Mouse (Mus musculus): ENCODE data around the gene Timm22.

Timm22 gene

GRCm38 (mm10) chr11:76387097-76387496 is 19.7 kb upstream of the Timm22 start:
- in situ Hi-C loops (cut with MboI; ENCODE audit: unreplicated experiment in 2 of 2), result no loop called here

- in situ Hi-C loops (cut with MboI; ENCODE audit: unreplicated experiment in 2 of 2), result no loop called here
These were observed 18.0 kb upstream of the Timm22 start for GRCm38 (mm10) chr11:76388711-76389110.

- in situ Hi-C loops (cut with MboI; ENCODE audit: unreplicated experiment in 2 of 2), result loop anchor here in 1 of 2 experiments (5.0 kb wide), 1 partner anchor 75 kb away; no protein-coding TSS in a partner anchor
These were observed 14.2 kb upstream of the Timm22 start for GRCm38 (mm10) chr11:76392532-76392931.

GRCm38 (mm10) chr11:76392996-76393395 is 13.8 kb upstream of the Timm22 start:
- in situ Hi-C loops (cut with MboI; ENCODE audit: unreplicated experiment in 2 of 2), result loop anchor here in 1 of 2 experiments (5.0 kb wide), 1 partner anchor 76 kb away; no protein-coding TSS in a partner anchor

GRCm38 (mm10) chr11:76397650-76398311 is 9.0 kb upstream of the Timm22 start:
- in situ Hi-C loops (cut with MboI; ENCODE audit: unreplicated experiment in 2 of 2), result no loop called here

GRCm38 (mm10) chr11:76398312-76398797 is 8.4 kb upstream of the Timm22 start:
- in situ Hi-C loops (cut with MboI; ENCODE audit: unreplicated experiment in 2 of 2), result no loop called here

- in situ Hi-C loops (cut with MboI; ENCODE audit: unreplicated experiment in 2 of 2), result no loop called here
These were observed 7.8 kb upstream of the Timm22 start, which contains the start of gene Nxn for GRCm38 (mm10) chr11:76398798-76399586. Gene Nxn (minus strand): TSS chr11:76399140.

- in situ Hi-C loops (cut with MboI; ENCODE audit: unreplicated experiment in 2 of 2), result loop anchor here (5.0 to 10.0 kb wide), 7 partner anchors 147 to 627 kb away; partner anchors contain the start of genes Fam57a (in 1 of the 2) and Vps53 (in 1 of the 2)
These were observed 7.0 kb upstream of the Timm22 start for GRCm38 (mm10) chr11:76399587-76400330.

- in situ Hi-C loops (cut with MboI; ENCODE audit: unreplicated experiment in 2 of 2), result loop anchor here (5.0 to 10.0 kb wide), 7 partner anchors 149 to 629 kb away; partner anchors contain the start of genes Fam57a (in 1 of the 2) and Vps53 (in 1 of the 2)
These were observed 5.4 kb upstream of the Timm22 start for GRCm38 (mm10) chr11:76401398-76401797.

- in situ Hi-C loops (cut with MboI; ENCODE audit: unreplicated experiment in 2 of 2), result loop anchor here (5.0 to 10.0 kb wide), 7 partner anchors 153 to 630 kb away; partner anchors contain the start of genes Fam57a (in 1 of the 2) and Vps53 (in 1 of the 2)
These were observed 1.6 kb upstream of the Timm22 start for GRCm38 (mm10) chr11:76405113-76405512.

GRCm38 (mm10) chr11:76405626-76406264 is 1.0 kb upstream of the Timm22 start:
- in situ Hi-C loops (cut with MboI; ENCODE audit: unreplicated experiment in 2 of 2), result loop anchor here (5.0 to 10.0 kb wide), 7 partner anchors 153 to 631 kb away; partner anchors contain the start of genes Fam57a (in 1 of the 2) and Vps53 (in 1 of the 2)

GRCm38 (mm10) chr11:76410826-76411225 is 4.1 kb downstream of the Timm22 start:
- in situ Hi-C loops (cut with MboI; ENCODE audit: unreplicated experiment in 2 of 2), result loop anchor here in 1 of 2 experiments (10.0 kb wide), 1 partner anchor 496 kb away; no protein-coding TSS in a partner anchor

GRCm38 (mm10) chr11:76413202-76413601 is 6.5 kb downstream of the Timm22 start:
- in situ Hi-C loops (cut with MboI; ENCODE audit: unreplicated experiment in 2 of 2), result loop anchor here in 1 of 2 experiments (10.0 kb wide), 1 partner anchor 498 kb away; no protein-coding TSS in a partner anchor

GRCm38 (mm10) chr11:76415001-76415400 is 8.2 kb downstream of the Timm22 start:
- in situ Hi-C loops (cut with MboI; ENCODE audit: unreplicated experiment in 2 of 2), result loop anchor here in 1 of 2 experiments (10.0 kb wide), 1 partner anchor 500 kb away; no protein-coding TSS in a partner anchor

GRCm38 (mm10) chr11:76415985-76416384 is 9.2 kb downstream of the Timm22 start:
- in situ Hi-C loops (cut with MboI; ENCODE audit: unreplicated experiment in 2 of 2), result loop anchor here in 1 of 2 experiments (10.0 kb wide), 1 partner anchor 501 kb away; no protein-coding TSS in a partner anchor

GRCm38 (mm10) chr11:76418423-76418822 is 11.7 kb downstream of the Timm22 start:
- in situ Hi-C loops (cut with MboI; ENCODE audit: unreplicated experiment in 2 of 2), result loop anchor here in 1 of 2 experiments (10.0 kb wide), 1 partner anchor 504 kb away; no protein-coding TSS in a partner anchor

- in situ Hi-C loops (cut with MboI; ENCODE audit: unreplicated experiment in 2 of 2), result loop anchor here in 1 of 2 experiments (10.0 kb wide), 1 partner anchor 504 kb away; no protein-coding TSS in a partner anchor
These were observed 12.4 kb downstream of the Timm22 start for GRCm38 (mm10) chr11:76419179-76419578.

- in situ Hi-C loops (cut with MboI; ENCODE audit: unreplicated experiment in 2 of 2), result no loop called here
These were observed 14.1 kb downstream of the Timm22 start for GRCm38 (mm10) chr11:76420896-76421295.

- in situ Hi-C loops (cut with MboI; ENCODE audit: unreplicated experiment in 2 of 2), result no loop called here
These were observed 19.0 kb downstream of the Timm22 start for GRCm38 (mm10) chr11:76425749-76426148.
